Mouse (Mus musculus) C2C12 (cell line): ENCODE data around the gene Camk2b.

Experiments used
- CTCF ChIP-seq: IDR thresholded peaks from one replicate; pipeline ENCODE4 v1.5.1; 2011; ENCODE audit not compliant: control insufficient read depth, insufficient read depth, insufficient read length
- FOSL1 ChIP-seq: IDR thresholded peaks from one replicate; pipeline ENCODE4 v1.8.0; 2011; ENCODE audit warnings: mild to moderate bottlenecking, low read length; ENCODE audit not compliant: poor library complexity, insufficient read depth, severe bottlenecking
- USF1 ChIP-seq: IDR thresholded peaks from one replicate; pipeline ENCODE4 v1.6.1; 2011; ENCODE audit warnings: low read depth, mild to moderate bottlenecking, control low read depth, moderate library complexity

DNA sequence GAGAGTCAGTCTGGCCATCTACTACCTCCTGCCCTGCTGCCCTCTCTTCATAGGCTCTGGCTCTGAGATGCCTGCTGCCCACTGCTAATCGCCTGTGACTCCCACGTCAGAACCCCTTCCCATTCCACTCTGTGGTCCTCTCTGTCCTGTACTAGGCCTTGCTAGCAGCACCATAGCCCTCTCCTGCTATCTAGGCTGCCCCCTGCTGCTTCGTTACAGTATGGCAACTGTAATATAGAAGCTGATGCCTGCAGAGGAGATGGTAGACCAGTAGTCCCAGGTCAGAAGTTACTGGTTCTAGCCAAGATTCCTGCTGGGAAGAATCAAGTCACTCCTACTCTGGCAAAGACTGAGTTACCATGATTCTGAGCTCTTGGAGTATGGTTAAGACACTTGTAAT, 33.0 kb downstream of the Camk2b start:
- no peak for TF ChIP-seq USF1
- peak; percentile 37 for TF ChIP-seq CTCF
- TF ChIP-seq FOSL1: no peak
